Mouse (Mus musculus) spleen, adult 2 months (tissue): Measurements from ENCODE around the gene Klf13.

ENCODE experiments used
- CTCF ChIP-seq: fragments of 200-500 bp; IDR thresholded peaks from 2 replicates; pipeline ENCODE4 v1.5.1; 2011; ENCODE audit warnings: mild to moderate bottlenecking, inconsistent platforms; ENCODE audit not compliant: insufficient read depth, insufficient read length, insufficient replicate concordance; ENCODE audit errors: extremely low read depth
- POLR2A ChIP-seq: fragments of 200-500 bp; IDR thresholded peaks from 2 replicates; pipeline ENCODE4 v1.6.1; 2011; ENCODE audit warnings: low read depth, low read length, inconsistent platforms

DNA sequence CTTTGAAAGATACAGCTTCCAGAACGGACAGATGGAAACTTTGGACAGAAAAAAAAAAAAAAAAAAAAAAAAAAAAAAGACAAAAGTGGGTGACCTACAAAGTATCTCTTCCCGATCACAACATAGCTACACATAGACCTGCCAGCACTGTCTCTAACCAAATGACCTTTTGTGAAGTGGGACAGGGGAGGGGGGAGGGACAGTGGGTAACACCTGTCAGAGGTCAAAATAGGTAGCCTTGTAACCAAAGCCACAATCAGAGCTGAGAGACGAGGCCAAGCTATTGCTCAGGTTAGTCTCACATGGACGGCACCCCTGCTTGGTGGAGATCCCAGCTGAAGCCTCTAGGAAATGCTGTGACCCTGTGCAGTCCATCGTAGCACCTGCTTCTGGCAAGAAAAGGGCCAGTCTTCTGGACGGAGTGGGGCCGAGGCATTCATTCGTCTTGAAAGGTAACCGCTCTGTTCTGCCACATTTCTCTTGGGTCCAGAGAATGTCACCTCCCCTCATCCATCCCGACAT is 51.1 kb downstream of the Klf13 start:
- no peak for TF ChIP-seq CTCF
- no peak for TF ChIP-seq POLR2A
